Mouse (Mus musculus) C2C12 (cell line): Measurements from ENCODE around the gene Grhl3.

Experiments used
- CEBPB ChIP-seq: IDR thresholded peaks from one replicate; pipeline ENCODE4 v1.6.1; 2011; ENCODE audit warnings: low read depth, mild to moderate bottlenecking, control low read depth, moderate library complexity
- CTCF ChIP-seq: IDR thresholded peaks from one replicate; pipeline ENCODE4 v1.5.1; 2011; ENCODE audit not compliant: control insufficient read depth, insufficient read depth, insufficient read length
- MAX ChIP-seq: IDR thresholded peaks from one replicate; pipeline ENCODE4 v1.6.1; 2011; ENCODE audit warnings: mild to moderate bottlenecking, control low read depth
- MYOG ChIP-seq: IDR thresholded peaks from one replicate; pipeline ENCODE4 v1.6.1; 2011; ENCODE audit not compliant: control insufficient read depth, insufficient read length; ENCODE audit errors: extremely low read depth
- USF1 ChIP-seq: IDR thresholded peaks from one replicate; pipeline ENCODE4 v1.6.1; 2011; ENCODE audit warnings: low read depth, mild to moderate bottlenecking, control low read depth, moderate library complexity

GRCm38 (mm10) chr4:135546793-135547192, 26.6 kb downstream of the Grhl3 start:
- TF ChIP-seq MAX, result no peak
- TF ChIP-seq CTCF, result no peak
- no peak for TF ChIP-seq USF1
- no peak for TF ChIP-seq MYOG
- no peak for TF ChIP-seq CEBPB
